10 mouse cellular contexts compared by ENCODE assay signal in genomic region chr13:48547623-48548022, GRCm38 (mm10). TPM values are rescaled to one million over a fixed set of nuclear protein-coding genes. Genes with fewer than 3 reads are reported as not detected.
"Had no signal": no experiment of that assay in that cellular context is flagged by ENCODE, and none has a peak within 500 bp of the region (broad histone marks: within the 10 kb centered on the region; RNA-seq: fewer than 3 reads in every experiment).

No protein-coding gene starts in this region.

- ATAC-seq: intestine, embryonic 16.5 days; liver, embryonic 12.5 days; midbrain, embryonic 13.5 days had no signal

- H3K27me3 ChIP-seq: limb, embryonic 15.5 days; liver, embryonic 12.5 days; lung, embryonic 15.5 days; midbrain, embryonic 13.5 days; neural tube, embryonic 12.5 days had no signal

- DNase-seq: kidney, adult 8-10 months; kidney, postnatal 25 days; thymus, adult 2 months; thymus, postnatal 25 days had no signal

- H3K27ac ChIP-seq: midbrain, embryonic 13.5 days; neural tube, embryonic 12.5 days had no signal

- H3K9me3 ChIP-seq: limb, embryonic 15.5 days; liver, embryonic 12.5 days; lung, embryonic 15.5 days; midbrain, embryonic 13.5 days; neural tube, embryonic 12.5 days had no signal

- H3K36me3 ChIP-seq: limb, embryonic 15.5 days; liver, embryonic 12.5 days; lung, embryonic 15.5 days; midbrain, embryonic 13.5 days; neural tube, embryonic 12.5 days had no signal

- H3K4me3 ChIP-seq: lung, embryonic 15.5 days; neural tube, embryonic 12.5 days had no signal

- H3K9ac ChIP-seq: limb, embryonic 15.5 days; midbrain, embryonic 13.5 days; neural tube, embryonic 12.5 days had no signal

RNA-seq across cellular contexts. Expression of gene A830005F24Rik, which starts 34.3 kb away (rescaled TPM):
- polyA plus RNA-seq: thymus, adult 2 months had no signal
